Mouse (Mus musculus) frontal cortex, adult 2 months (tissue): Measurements from ENCODE around the gene Iqcf1. TPM values are rescaled to one million over a fixed set of nuclear protein-coding genes. Genes with fewer than 3 reads are reported as not detected.
"Not testable (repeated sequence)": the region's sequence is repeated elsewhere in the genome, so short reads cannot be mapped to it uniquely, and the experiment has no call there.

Experiments used
- DNase-seq, 2 experiments: peaks; one replicate each; pipeline ENCODE4 v3.0.0; 2022; ENCODE audit warnings: low spot score in 1 of 2; ENCODE audit errors: extremely low spot score in 1 of 2
- polyA plus RNA-seq: library from polyadenylated mRNA; depleted of rRNA; stranded (reverse); fragments of >200 nt; gene quantifications from 2 replicates; pipeline ENCODE4 v1.2.3, GENCODE M21; 2012

Iqcf1 gene
- polyA plus RNA-seq, 1 experiment: not detected

DNA sequence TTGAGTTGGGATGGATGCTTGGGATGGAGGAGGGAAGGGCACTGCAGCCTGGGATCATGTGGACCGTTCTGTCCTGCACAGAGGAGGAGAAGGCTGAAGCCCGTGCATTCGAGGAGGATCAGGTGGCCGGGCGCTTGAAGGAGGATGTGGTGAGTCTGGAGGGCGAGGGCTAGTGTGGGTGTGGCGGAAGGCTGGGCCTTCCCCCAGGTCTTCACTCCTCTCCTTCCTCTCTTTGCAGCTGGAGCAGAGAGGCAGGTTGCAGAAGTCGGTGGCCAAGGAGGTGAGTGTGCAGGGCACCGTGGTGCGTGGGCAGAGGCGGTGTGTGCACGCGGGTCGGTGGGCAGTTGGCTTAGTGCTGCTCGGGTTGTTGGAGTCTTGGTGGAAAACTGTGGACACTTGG is 18.7 kb upstream of the Iqcf1 start:
- no peak for DNase-seq

GRCm38 (mm10) chr9:106481676-106482075 is 18.1 kb upstream of the Iqcf1 start:
- DNase-seq: no peak

GRCm38 (mm10) chr9:106482578-106483115 is 17.1 kb upstream of the Iqcf1 start:
- DNase-seq: no peak

GRCm38 (mm10) chr9:106483136-106483535 is 16.6 kb upstream of the Iqcf1 start:
- no peak for DNase-seq

GRCm38 (mm10) chr9:106483606-106484005 is 16.2 kb upstream of the Iqcf1 start:
- no peak for DNase-seq

DNA sequence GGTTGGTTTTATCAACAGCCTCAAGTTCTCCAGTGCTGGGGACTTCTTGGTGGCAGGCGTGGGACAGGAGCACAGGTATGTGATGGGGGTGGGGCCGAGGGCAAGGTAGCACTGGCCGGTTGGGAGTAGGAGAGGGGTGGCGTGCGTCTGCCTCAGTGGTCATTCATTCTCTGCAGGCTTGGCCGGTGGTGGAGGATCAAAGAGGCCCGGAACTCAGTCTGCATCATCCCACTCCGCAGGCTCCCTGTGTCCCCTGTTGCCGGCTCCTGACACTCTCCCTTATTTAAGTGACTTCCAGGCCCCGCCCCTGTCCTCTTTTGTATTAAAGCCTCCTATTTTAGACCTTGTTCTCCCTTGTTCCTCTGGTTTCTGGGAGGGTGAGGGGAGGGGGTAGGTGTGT is 14.7 kb upstream of the Iqcf1 start:
- no peak for DNase-seq

GRCm38 (mm10) chr9:106487602-106488001 is 12.2 kb upstream of the Iqcf1 start:
- DNase-seq: not testable (repeated sequence)

DNA sequence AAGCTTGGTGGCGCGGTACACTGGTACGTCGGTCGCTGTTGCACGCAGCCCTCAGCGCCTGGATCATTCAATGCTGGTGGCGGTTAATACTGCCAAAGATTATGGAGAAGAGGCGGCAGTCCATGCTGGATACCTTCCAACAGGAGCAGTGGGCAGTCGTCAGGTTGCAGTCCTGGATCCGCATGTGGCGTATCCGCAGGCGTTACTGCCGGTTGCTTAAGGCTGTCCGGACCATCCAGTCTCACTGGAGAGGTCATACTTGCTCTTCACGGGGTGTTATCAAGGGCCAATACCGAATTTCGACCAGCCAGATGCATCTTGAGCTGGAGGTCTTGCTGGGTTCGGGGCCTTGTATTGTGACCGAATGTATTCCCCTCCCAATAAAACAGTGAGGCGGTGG is 2.1 kb downstream of the Iqcf1 start:
- no peak for DNase-seq

GRCm38 (mm10) chr9:106504246-106504645 is 4.5 kb downstream of the Iqcf1 start:
- DNase-seq: no peak

- DNase-seq: peak in 1 of 2 experiments; percentile 46
Measured at GRCm38 (mm10) chr9:106509356-106509755, 9.6 kb downstream of the Iqcf1 start.

GRCm38 (mm10) chr9:106512729-106513450 is 13.1 kb downstream of the Iqcf1 start:
- DNase-seq: peak in 1 of 2 experiments; percentile 14

DNA sequence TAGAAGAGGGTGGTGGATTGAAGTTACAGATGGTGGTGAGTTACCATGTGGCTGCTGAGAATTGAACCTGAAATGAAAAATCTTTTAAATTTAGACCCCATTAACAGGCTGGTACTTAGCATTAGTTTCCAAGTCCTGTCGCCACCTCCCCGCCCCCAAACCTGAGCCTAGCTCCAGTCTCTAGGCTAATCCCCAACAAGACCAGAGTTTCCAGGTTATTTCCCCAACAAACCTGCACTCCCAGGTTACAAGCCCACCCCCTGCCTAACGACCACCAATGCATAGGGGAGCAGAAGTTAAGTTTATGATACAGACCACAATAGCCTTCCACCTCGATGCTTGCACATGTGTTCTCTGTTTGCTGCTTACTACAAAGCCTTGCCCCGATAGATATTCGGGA is 13.8 kb downstream of the Iqcf1 start:
- DNase-seq: no peak

DNA sequence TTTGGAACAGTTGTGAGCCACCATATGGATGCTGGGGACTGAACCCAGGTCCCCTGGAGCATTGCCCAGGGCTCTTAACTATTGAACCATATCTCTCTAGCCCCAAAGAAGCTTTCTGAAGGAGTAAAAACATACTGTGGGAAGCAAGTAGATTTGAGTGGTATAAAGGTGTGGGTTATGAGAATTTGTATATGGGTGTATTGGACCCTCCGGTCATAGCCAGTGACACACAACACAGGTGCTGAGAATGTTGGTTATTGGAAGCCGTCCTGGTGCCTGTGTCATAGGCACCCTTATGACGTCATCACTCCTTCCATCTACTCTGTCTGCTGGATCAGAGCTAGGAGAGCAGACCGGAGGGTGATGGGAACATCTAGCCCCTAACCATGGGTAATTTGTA is 14.5 kb downstream of the Iqcf1 start, which contains the start of gene Iqcf5:
Gene Iqcf5, plus strand, starts transcription at position 301 of the 400 bp plus-strand sequence.
- no peak for DNase-seq

GRCm38 (mm10) chr9:106519433-106519832 is 19.7 kb downstream of the Iqcf1 start:
- DNase-seq: no peak

- no peak for DNase-seq
Measured at GRCm38 (mm10) chr9:106519909-106520308, 20.1 kb downstream of the Iqcf1 start.

DNA sequence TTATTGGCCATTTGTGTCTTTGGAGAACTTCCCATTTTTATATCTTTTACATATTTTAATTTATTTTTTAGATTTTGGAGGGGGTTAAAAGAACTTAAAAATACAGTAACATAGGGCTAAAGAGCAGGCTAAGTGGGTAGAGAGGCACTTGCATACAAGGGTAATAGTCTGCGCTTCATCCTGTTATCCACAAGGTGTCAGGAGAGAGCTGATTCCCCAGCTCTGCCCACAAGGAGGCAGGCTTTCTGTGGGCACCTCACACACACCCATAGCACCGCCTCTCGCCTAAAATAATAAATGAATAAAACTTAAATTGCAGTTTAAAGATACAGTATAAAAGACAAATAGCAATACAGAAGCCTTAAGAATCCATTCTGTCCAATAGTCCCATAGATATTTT is 32.1 kb downstream of the Iqcf1 start:
- DNase-seq: peak in 1 of 2 experiments; percentile 72

- no peak for DNase-seq
Measured at GRCm38 (mm10) chr9:106534296-106534695, 34.5 kb downstream of the Iqcf1 start.

- peak; percentile 26 to 49 for DNase-seq
Measured at GRCm38 (mm10) chr9:106534975-106535374, 35.2 kb downstream of the Iqcf1 start.
